Mouse (Mus musculus) cerebellum, adult 2 months (tissue): ENCODE results near the gene Ankrd33. TPM values are rescaled to one million over a fixed set of nuclear protein-coding genes. Genes with fewer than 3 reads are reported as not detected.

Experiments used
- DNase-seq, 2 experiments: peaks; one replicate each; pipeline ENCODE4 v3.0.0; 2021
- H3K27ac ChIP-seq: fragments of 200-500 bp; 2 replicates; pipeline ENCODE4 v1.5.1; 2012; ENCODE audit warnings: low read length, control low read depth, inconsistent platforms; ENCODE audit not compliant: insufficient read depth
- H3K27me3 ChIP-seq: fragments of 200-500 bp; 2 replicates; pipeline ENCODE4 v1.6.1; 2012; ENCODE audit warnings: inconsistent platforms, mild to moderate bottlenecking, low read length, moderate library complexity; ENCODE audit not compliant: control insufficient read depth, insufficient read depth
- H3K4me1 ChIP-seq: fragments of 200-500 bp; 2 replicates; pipeline ENCODE4 v1.6.1; 2011; ENCODE audit warnings: low read length; ENCODE audit not compliant: control insufficient read depth, insufficient read depth
- H3K4me3 ChIP-seq: fragments of 200-500 bp; replicated peaks from 2 replicates; pipeline ENCODE3; 2011; ENCODE audit warnings: mild to moderate bottlenecking, low read depth, low read length, control low read depth; ENCODE audit not compliant: insufficient read depth
- CTCF ChIP-seq: fragments of 200-500 bp; IDR thresholded peaks from 2 replicates; pipeline ENCODE4 v1.5.1; 2011; ENCODE audit warnings: low read depth, mild to moderate bottlenecking, control low read depth, low read length, moderate library complexity, borderline replicate concordance; ENCODE audit not compliant: insufficient read depth
- POLR2A ChIP-seq: fragments of 200-500 bp; IDR thresholded peaks from 2 replicates; pipeline ENCODE4 v1.6.1; 2011; ENCODE audit warnings: low read length, control low read depth, borderline replicate concordance; ENCODE audit not compliant: insufficient read depth
- WGBS: fragments of 180-500 bp; shearing (Covaris S2); methylation state at CpG from one replicate; pipeline ENCODE4 v1.1.7; 2018; 5-methylcytosine and 5-hydroxymethylcytosine counted together
- polyA plus RNA-seq: library from polyadenylated mRNA; depleted of rRNA; stranded (reverse); fragments of >200 nt; gene quantifications from 2 replicates; pipeline ENCODE4 v1.2.3, GENCODE M21; 2012

Gene Ankrd33
- polyA plus RNA-seq, 1 experiment, result 0.33 TPM

GRCm38 (mm10) chr15:101074067-101074466 lies 41.5 kb upstream of the Ankrd33 start:
- H3K4me1 ChIP-seq, result 0 out of 2 replicates have a peak, but pooled peaks cover 6% of the 10 kb centered on the region
- H3K27me3 ChIP-seq, result peaks cover 10% of the 10 kb centered on the region
- TF ChIP-seq POLR2A (no peak), CTCF (no peak)
- no peak for DNase-seq
- WGBS, result 54% methylated on average over 5 of the region's 5 CpGs
- no peak overlapping the region for H3K27ac ChIP-seq
- no peak overlapping the region for H3K4me3 ChIP-seq

- 56% methylated on average over 4 of the region's 4 CpGs for WGBS
- TF ChIP-seq POLR2A (no peak), CTCF (no peak)
- H3K4me1 ChIP-seq, result 0 out of 2 replicates have a peak, but pooled peaks cover 6% of the 10 kb centered on the region
These were observed 40.4 kb upstream of the Ankrd33 start for GRCm38 (mm10) chr15:101075150-101075549.

GRCm38 (mm10) chr15:101075656-101076055 lies 39.9 kb upstream of the Ankrd33 start:
- Histone ChIP-seq H3K27ac (no peak overlapping the region), H3K4me3 (no peak overlapping the region), H3K4me1 (0 out of 2 replicates have a peak, but pooled peaks cover 6% of the 10 kb centered on the region), H3K27me3 (peaks cover 10% of the 10 kb centered on the region)
- 53% methylated on average over 5 of the region's 5 CpGs for WGBS
- DNase-seq, result no peak
- no peak for TF ChIP-seq CTCF

More at GRCm38 (mm10) chr15:101075150-101075549, 40.4 kb upstream of the Ankrd33 start:
- DNase-seq, result no peak
- peaks cover 10% of the 10 kb centered on the region for H3K27me3 ChIP-seq
- H3K27ac ChIP-seq, result no peak overlapping the region
- H3K4me3 ChIP-seq, result no peak overlapping the region

GRCm38 (mm10) chr15:101076071-101077000 lies 39.2 kb upstream of the Ankrd33 start:
- H3K27me3 ChIP-seq, result peaks cover 10% of the 10 kb centered on the region
- H3K4me1 ChIP-seq, result 0 out of 2 replicates have a peak, but pooled peaks cover 6% of the 10 kb centered on the region
- DNase-seq, result no peak
- no peak for TF ChIP-seq CTCF
- TF ChIP-seq POLR2A, result no peak
- no peak overlapping the region for H3K4me3 ChIP-seq
- H3K27ac ChIP-seq, result no peak overlapping the region
- WGBS, result 14% methylated on average over 26 of the region's 26 CpGs

- WGBS, result 12% methylated on average over 34 of the region's 34 CpGs
- 0 out of 2 replicates have a peak, but pooled peaks cover 6% of the 10 kb centered on the region for H3K4me1 ChIP-seq
- peak overlapping the region; percentile 46 for H3K4me3 ChIP-seq
- H3K27ac ChIP-seq, result no peak overlapping the region
- H3K27me3 ChIP-seq, result peaks cover 10% of the 10 kb centered on the region
- no peak for DNase-seq
- TF ChIP-seq CTCF (no peak), POLR2A (no peak)
These were observed 38.3 kb upstream of the Ankrd33 start for GRCm38 (mm10) chr15:101077001-101077812.

DNA sequence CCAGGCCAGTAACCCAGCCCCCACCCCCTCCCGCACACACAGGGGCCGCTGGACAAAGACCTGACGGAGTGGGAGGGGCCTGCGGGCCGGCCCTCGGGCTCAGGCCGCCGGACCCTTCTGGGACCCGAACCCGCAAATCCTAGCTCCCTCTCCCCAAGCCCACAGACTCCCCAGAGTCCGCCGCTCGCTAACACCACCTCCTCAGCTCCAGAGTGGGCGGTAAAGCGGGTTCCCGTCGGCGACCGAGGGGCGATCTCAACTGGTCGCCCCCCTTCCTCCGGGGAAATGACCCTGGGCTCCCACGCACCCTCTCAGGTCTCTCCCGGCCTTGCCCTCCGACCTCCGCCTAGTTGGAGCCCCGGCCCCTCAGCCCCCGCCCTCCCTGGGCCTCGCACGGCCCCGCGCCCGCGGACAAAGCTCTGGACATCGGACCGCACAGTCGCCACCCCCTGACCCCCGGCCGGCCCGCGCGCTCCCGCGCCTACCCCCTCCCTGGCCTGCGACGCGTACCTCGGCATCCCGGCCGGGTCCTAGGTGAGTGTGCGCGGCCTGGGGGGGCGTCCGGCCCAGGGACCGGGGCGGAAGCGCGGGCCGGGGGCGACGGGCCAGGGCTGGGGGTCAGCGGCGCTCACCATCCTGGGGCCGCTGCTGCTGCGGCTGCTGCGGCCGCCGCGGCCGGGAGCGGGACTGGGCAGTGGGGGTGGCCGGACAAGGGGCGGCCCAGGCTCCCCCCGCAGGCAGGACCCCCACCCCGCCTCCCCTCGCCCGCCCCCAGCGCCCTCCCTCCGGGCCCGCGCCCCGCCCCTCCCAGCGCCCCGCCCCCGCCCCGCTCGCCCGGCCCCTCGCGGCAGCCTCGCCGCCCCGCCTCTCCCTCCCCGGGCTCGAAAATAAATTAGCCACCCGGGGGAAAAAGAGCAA lies 37.5 kb upstream of the Ankrd33 start, which contains the start of gene Fignl2:
TSS of gene Fignl2 (minus strand) at position 755 of the 918 bp plus-strand sequence.
- DNase-seq, result no peak
- no peak within 1 kb of the TSS for H3K27ac ChIP-seq
- 0 out of 2 replicates have a peak, but pooled peaks cover 6% of the 10 kb centered on the region for H3K4me1 ChIP-seq
- peak within 1 kb of the TSS; percentile 52 for H3K4me3 ChIP-seq
- H3K27me3 ChIP-seq, result peaks cover 10% of the 10 kb centered on the region
- no peak for TF ChIP-seq POLR2A
- TF ChIP-seq CTCF, result no peak
- 2% methylated on average over 64 of the region's 96 CpGs for WGBS
